Mouse (Mus musculus) mouse trophoblast stem cell (cell line): Measurements from ENCODE around the gene Wasf1.

Experiments
- in situ Hi-C, 2 experiments: fragments of 300-500 bp; cut with MseI, MboI; formaldehyde crosslinking; loops; 2 replicates in 1 of 2; 3 replicates in 1 of 2; pipeline ENCODE4 v1.15.1; 2025

Wasf1 gene

DNA sequence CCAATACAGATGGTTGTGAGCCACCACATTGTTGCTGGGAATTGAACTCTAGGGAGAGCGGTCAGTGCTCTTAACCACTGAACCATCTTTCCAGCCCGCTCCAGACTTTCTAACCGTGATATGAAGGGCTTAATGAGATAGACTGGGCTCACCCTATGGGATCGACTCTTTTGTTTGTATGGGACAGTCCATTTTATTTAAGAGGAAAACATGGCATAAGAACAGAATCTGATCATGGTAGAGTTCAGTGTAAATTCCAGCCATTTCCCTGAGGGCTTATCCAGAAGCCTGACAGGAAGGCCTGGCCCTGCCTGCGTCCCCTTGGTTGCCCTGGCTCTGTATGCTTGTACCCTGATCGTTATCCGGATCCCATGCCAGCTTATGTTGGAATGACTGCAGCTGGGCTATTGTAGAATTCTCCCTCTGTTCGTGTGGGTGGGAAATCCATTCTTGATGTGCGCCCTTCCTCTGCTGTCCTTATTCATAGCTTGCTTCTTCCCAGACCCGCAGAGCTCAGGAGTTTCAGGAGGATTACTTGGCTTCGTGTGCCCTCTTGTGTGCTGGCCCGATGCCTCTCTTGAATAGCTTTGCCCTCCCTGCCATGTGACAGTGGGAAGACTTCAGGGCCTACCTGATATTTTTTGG is 87.4 kb downstream of the Wasf1 start:
- in situ Hi-C loops = no loop called here

DNA sequence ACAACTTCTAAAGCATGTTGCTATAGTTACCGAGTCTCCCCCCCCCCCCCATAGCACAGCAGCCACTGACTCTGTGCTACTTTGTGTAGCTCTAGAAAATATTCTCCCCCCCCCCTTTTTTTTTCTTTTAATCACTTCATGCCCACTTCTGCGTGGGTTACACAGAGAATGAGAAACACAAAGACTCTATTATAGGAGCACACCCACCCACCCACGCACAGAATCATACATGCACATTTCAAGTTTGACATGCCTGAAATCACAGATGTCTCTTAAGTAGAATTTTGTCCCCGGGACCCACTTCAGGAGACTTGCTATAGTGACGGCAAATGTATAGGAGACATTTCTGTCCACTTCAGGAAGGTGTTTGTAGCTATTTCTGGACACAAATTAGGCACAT is 88.0 kb downstream of the Wasf1 start:
- in situ Hi-C loops = no loop called here

- in situ Hi-C loops = no loop called here
These were observed 100.5 kb downstream of the Wasf1 start for GRCm38 (mm10) chr10:40983761-40984160.

DNA sequence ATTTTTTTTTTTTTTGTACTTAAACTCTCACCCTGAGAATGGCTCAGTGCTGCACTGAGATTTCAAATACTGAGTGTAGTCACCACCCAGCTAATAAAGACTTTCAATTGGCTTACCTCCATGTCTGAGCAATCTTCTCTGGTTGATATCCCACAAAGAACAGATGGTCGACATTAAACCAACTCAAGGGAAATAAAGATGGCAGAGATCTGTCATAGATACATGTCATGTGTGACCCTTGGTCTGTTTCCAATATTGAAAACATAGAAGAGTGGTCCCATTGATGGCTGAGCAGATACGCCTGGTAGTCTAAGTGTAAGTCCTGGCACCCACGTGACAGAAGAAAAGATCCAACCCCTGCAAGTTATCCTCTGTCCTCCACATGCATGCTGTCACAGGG is 101.3 kb downstream of the Wasf1 start:
- in situ Hi-C loops = no loop called here

DNA sequence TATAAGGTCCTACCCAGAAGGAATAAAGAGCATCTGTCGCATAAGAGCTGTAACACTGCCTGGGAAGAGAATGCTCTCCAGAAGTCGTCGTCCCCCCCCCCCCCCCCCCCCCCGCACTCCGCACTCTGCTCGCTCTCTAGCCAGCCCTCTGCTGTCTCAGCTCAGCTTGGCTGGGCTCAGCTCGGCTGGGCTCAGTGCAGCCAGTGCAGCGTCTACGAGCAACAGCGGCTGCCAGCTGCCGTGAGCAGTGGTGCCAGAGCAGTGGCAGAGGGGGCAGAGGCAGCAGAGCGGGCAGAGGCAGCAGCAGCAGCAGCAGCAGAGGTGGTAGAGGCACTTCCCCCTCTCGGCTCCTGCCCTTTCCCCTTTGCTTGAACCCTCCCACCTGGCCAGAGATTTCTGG is 102.1 kb downstream of the Wasf1 start:
- in situ Hi-C loops = no loop called here
